Comparison of ENCODE assay signal across 20 mouse cellular contexts in the genomic region with DNA sequence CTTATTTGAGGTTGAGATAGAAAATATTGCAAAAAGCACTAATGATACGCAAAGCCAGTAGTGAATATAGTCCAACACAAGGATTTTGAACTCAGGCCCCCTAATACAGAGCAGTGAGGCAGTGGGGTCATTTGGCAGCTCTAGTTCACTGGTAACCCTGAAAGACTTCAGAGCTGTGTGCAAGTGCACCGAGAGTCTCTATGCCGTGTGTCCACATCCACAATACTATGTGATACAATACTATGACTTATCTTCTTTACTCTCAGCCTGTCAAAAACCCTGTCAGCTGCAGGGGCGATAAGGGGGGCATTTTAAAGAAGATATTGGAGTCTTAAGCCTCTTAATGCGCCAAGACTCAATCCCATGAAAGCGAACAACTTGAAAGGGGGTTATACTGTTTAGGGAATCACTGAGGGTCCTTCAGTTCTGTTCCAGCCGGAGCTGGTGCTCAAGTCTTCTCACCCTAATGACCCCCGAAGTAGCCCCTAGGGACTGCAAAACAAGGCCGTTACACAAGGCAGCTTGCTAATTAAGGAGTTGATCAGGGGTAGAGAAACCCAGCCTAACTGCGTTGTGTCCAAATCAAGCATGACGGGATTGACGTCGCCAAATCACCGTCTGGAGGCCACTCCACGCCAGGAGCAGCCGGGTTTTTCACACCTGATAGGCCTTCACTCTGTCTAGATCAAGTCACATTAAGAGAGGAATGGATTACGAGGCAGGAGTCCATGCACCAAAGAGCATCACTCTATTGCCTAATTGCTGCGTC.
DNase-seq lines count a peak whose midpoint lies in the region; ATAC-seq lines count a peak whose summit lies in the region.
"Had no signal": no experiment of that assay in that cellular context is flagged by ENCODE, and none has a peak within 500 bp of the region (broad histone marks: within the 10 kb centered on the region; RNA-seq: fewer than 3 reads in every experiment).

No protein-coding gene starts in this region.

- no peak overlapping the region for H3K4me3 ChIP-seq in neural tube, embryonic 11.5 days (ENCODE audit: low read depth, low read length)
- H3K4me3 ChIP-seq in midbrain, embryonic 14.5 days (replicated peaks; ENCODE audit: low read depth, low read length): no peak overlapping the region
- H3K4me3 ChIP-seq: heart, embryonic 12.5 days; limb, embryonic 12.5 days had no signal

- WGBS in neural tube, embryonic 11.5 days: 70% methylated on average over 18 of the region's 18 CpGs
- 20% methylated on average over 18 of the region's 18 CpGs for WGBS in midbrain, embryonic 14.5 days

- ATAC-seq in neural tube, embryonic 11.5 days (ENCODE audit: insufficient read depth, low FRiP score, low TSS enrichment): peak; percentile 33; the same call in 1 of the 2 replicates
- ATAC-seq in midbrain, embryonic 14.5 days (ENCODE audit: low FRiP score, low TSS enrichment): peak; percentile 44
- ATAC-seq: intestine, postnatal 0 days; lung, postnatal 0 days had no signal

- H3K27me3 ChIP-seq in neural tube, embryonic 11.5 days (ENCODE audit: control insufficient read depth, insufficient read depth, low read length): no peaks in the 10 kb centered on the region
- no peaks in the 10 kb centered on the region for H3K27me3 ChIP-seq in midbrain, embryonic 14.5 days (ENCODE audit: control insufficient read depth, insufficient read depth, low read length)
- H3K27me3 ChIP-seq: CH12.LX; heart, embryonic 12.5 days; limb, embryonic 12.5 days had no signal

- no peaks in the 10 kb centered on the region for H3K9me3 ChIP-seq in neural tube, embryonic 11.5 days (ENCODE audit: control insufficient read depth, low read length)
- no peaks in the 10 kb centered on the region for H3K9me3 ChIP-seq in midbrain, embryonic 14.5 days (ENCODE audit: control insufficient read depth, low read length)
- H3K9me3 ChIP-seq: heart, embryonic 12.5 days; limb, embryonic 12.5 days had no signal

- H3K36me3 ChIP-seq in neural tube, embryonic 11.5 days (ENCODE audit: control insufficient read depth, insufficient read depth, low read length): no peaks in the 10 kb centered on the region
- no peaks in the 10 kb centered on the region for H3K36me3 ChIP-seq in midbrain, embryonic 14.5 days (ENCODE audit: control insufficient read depth, insufficient read depth, low read length)
- H3K36me3 ChIP-seq: heart, embryonic 12.5 days; limb, embryonic 12.5 days had no signal

- H3K4me1 ChIP-seq in neural tube, embryonic 11.5 days (ENCODE audit: control insufficient read depth, insufficient read depth, low read length): no peaks in the 10 kb centered on the region
- H3K4me1 ChIP-seq in midbrain, embryonic 14.5 days (ENCODE audit: control insufficient read depth, insufficient read depth, low read length): peaks cover 19% of the 10 kb centered on the region
- H3K4me1 ChIP-seq: heart, embryonic 12.5 days had no signal

- H3K9ac ChIP-seq in neural tube, embryonic 11.5 days (ENCODE audit: low read length): no peak overlapping the region
- H3K9ac ChIP-seq in midbrain, embryonic 14.5 days (replicated peaks; ENCODE audit: low read length): no peak overlapping the region
- H3K9ac ChIP-seq: heart, embryonic 12.5 days; limb, embryonic 12.5 days; liver, embryonic 14.5 days had no signal

- H3K4me2 ChIP-seq in neural tube, embryonic 11.5 days (ENCODE audit: low read depth): no peak overlapping the region
- H3K4me2 ChIP-seq in midbrain, embryonic 14.5 days (ENCODE audit: low read length): peak overlapping the region; percentile 10; the same call in 1 of the 2 replicates
- H3K4me2 ChIP-seq: heart, embryonic 12.5 days; limb, embryonic 12.5 days had no signal

- DNase-seq in cerebellum, postnatal 14 days: peak; percentile 63 to 70
- DNase-seq in cerebellum, postnatal 36 days: no peak
- peak; percentile 18 for DNase-seq in neural tube, embryonic 11.5 days (ENCODE audit: low spot score)
- no peak for DNase-seq in neural tube, embryonic 10.5 days (ENCODE audit: extremely low spot score, low spot score)
- peak; percentile 41 for DNase-seq in midbrain, embryonic 14.5 days
- DNase-seq in retina, postnatal 1 day: peak; percentile 34
- DNase-seq in layer of hippocampus, adult 9-11 months: no peak
- no peak for DNase-seq in spleen, postnatal 4 days (ENCODE audit: low spot score in 2 of 2)
- DNase-seq: adrenal gland, postnatal 14 days; gastrocnemius, postnatal 36 days; heart, postnatal 36 days; kidney, postnatal 25 days; layer of hippocampus, postnatal 36 days; right cerebral cortex, postnatal 14 days had no signal

- no peak overlapping the region for H3K27ac ChIP-seq in neural tube, embryonic 11.5 days (ENCODE audit: low read depth, low read length)
- no peak overlapping the region for H3K27ac ChIP-seq in midbrain, embryonic 14.5 days (replicated peaks; ENCODE audit: low read depth, low read length)
- H3K27ac ChIP-seq: limb, embryonic 12.5 days; liver, embryonic 14.5 days had no signal

Comparison
In these comparisons a context has a peak if more than half of its experiments do, and no peak if none do; other contexts are left out.
1. DNase-seq: peak in cerebellum, postnatal 14 days (2 of 2), neural tube, embryonic 11.5 days (single experiment), midbrain, embryonic 14.5 days (single experiment) and retina, postnatal 1 day (single experiment); none in cerebellum, postnatal 36 days (0 of 2), neural tube, embryonic 10.5 days (single experiment), layer of hippocampus, adult 9-11 months (single experiment) and spleen, postnatal 4 days (0 of 2).